Mouse (Mus musculus) testis, adult 2 months (tissue): Measurements from ENCODE around the gene Mllt3. TPM values are rescaled to one million over a fixed set of nuclear protein-coding genes. Genes with fewer than 3 reads are reported as not detected.

Experiments used
- H3K27ac ChIP-seq: fragments of 200-500 bp; 2 replicates; pipeline ENCODE4 v1.5.1; 2012; ENCODE audit warnings: low read depth, low read length; ENCODE audit not compliant: control insufficient read depth, insufficient read depth
- H3K27me3 ChIP-seq: fragments of 200-500 bp; 2 replicates; pipeline ENCODE4 v1.6.1; 2012; ENCODE audit warnings: mild to moderate bottlenecking, low read length, moderate library complexity; ENCODE audit not compliant: control insufficient read depth, insufficient read depth
- H3K36me3 ChIP-seq: fragments of 200-500 bp; 2 replicates; pipeline ENCODE4 v1.6.1; 2012; ENCODE audit warnings: mild to moderate bottlenecking, low read length; ENCODE audit not compliant: control insufficient read depth, insufficient read depth
- H3K4me1 ChIP-seq: fragments of 200-500 bp; 2 replicates; pipeline ENCODE4 v1.6.1; 2012; ENCODE audit warnings: low read length; ENCODE audit not compliant: control insufficient read depth, insufficient read depth
- H3K4me3 ChIP-seq: fragments of 200-500 bp; 2 replicates; pipeline ENCODE4 v1.5.1; 2012; ENCODE audit warnings: low read depth, mild to moderate bottlenecking, low read length, moderate library complexity, mixed read lengths; ENCODE audit not compliant: control insufficient read depth
- CTCF ChIP-seq: fragments of 200-500 bp; IDR thresholded peaks from 2 replicates; pipeline ENCODE4 v1.5.1; 2012; ENCODE audit warnings: low read depth, mild to moderate bottlenecking, inconsistent platforms, low read length, moderate library complexity; ENCODE audit not compliant: control insufficient read depth, insufficient read depth, insufficient replicate concordance
- POLR2A ChIP-seq: fragments of 200-500 bp; IDR thresholded peaks from 2 replicates; pipeline ENCODE4 v1.6.1; 2012; ENCODE audit warnings: low read depth, mild to moderate bottlenecking, inconsistent platforms, low read length, moderate library complexity; ENCODE audit not compliant: control insufficient read depth
- polyA plus RNA-seq: library from polyadenylated mRNA; depleted of rRNA; stranded (reverse); fragments of >200 nt; gene quantifications from 2 replicates; pipeline ENCODE4 v1.2.3, GENCODE M21; 2012

The Mllt3 gene
- polyA plus RNA-seq, 1 experiment = 8.4 TPM

DNA sequence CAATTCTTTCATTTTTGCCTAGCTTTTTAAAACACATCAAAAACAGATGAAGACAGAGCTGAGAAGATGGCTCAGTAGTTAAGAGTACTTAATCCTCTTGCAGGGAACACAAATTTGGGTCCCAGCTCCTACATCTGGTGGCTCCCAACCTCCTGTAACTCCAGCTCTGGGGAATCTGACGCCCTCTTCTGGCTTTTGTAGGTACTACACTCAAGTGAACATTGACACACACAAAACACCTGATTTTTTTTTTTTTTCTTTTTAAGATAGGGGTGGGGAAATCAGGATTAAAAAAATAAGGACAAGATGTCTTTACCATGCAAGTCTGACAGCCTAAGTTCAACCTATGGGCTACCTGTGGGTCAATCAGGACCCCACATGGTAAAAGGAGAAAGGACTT is 10.5 kb downstream of the Mllt3 start:
- Histone ChIP-seq H3K36me3 (no peaks in the 10 kb centered on the region), H3K4me1 (no peaks in the 10 kb centered on the region), H3K27me3 (no peaks in the 10 kb centered on the region), H3K27ac (no peak overlapping the region), H3K4me3 (no peak overlapping the region)
- TF ChIP-seq CTCF (peak; percentile 24; the same call in 1 of the 2 replicates), POLR2A (no peak)

DNA sequence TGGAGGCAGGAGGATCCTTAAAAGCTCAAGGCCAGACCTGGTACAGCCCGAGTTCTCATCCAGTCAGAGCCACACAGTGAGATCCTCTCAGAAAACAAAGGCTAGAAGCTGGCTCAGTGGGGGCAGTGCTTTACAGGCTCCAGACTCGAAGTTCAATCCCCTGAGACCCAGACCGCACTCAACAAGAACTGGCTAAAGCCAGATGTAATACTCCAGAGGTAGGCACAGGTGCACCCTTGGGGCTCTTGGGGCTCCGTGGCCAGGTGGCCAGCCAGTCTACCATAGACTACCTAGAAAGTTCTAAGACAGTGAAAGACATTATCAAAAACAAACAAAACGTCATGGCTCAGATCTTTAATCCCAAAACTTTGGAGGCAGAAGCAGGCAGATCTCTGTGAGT is 12.7 kb downstream of the Mllt3 start:
- Histone ChIP-seq H3K27me3 (no peaks in the 10 kb centered on the region), H3K4me3 (no peak overlapping the region), H3K27ac (no peak overlapping the region), H3K4me1 (no peaks in the 10 kb centered on the region), H3K36me3 (no peaks in the 10 kb centered on the region)
- TF ChIP-seq CTCF = no peak
- TF ChIP-seq POLR2A = no peak

DNA sequence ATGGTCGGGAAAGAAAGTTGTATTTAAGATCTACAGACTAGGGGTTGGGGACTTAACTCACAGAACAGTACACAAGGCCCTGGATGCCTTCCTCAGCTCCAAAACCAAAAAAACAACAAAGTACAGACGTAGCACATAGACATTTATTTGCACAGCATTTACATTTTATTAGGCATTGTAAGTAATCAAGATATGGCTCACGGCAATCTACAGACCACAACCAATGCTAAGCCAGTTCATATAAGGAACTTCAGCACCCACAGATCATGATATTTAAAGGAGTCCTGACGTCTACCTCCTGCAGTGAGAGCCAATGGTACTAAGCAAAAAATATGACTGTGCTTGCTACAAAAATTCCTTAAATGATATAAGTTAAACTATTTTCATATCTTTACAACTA is 13.5 kb downstream of the Mllt3 start:
- Histone ChIP-seq H3K4me1 (no peaks in the 10 kb centered on the region), H3K27ac (no peak overlapping the region), H3K27me3 (no peaks in the 10 kb centered on the region), H3K4me3 (no peak overlapping the region), H3K36me3 (no peaks in the 10 kb centered on the region)
- TF ChIP-seq POLR2A = no peak
- TF ChIP-seq CTCF = no peak

DNA sequence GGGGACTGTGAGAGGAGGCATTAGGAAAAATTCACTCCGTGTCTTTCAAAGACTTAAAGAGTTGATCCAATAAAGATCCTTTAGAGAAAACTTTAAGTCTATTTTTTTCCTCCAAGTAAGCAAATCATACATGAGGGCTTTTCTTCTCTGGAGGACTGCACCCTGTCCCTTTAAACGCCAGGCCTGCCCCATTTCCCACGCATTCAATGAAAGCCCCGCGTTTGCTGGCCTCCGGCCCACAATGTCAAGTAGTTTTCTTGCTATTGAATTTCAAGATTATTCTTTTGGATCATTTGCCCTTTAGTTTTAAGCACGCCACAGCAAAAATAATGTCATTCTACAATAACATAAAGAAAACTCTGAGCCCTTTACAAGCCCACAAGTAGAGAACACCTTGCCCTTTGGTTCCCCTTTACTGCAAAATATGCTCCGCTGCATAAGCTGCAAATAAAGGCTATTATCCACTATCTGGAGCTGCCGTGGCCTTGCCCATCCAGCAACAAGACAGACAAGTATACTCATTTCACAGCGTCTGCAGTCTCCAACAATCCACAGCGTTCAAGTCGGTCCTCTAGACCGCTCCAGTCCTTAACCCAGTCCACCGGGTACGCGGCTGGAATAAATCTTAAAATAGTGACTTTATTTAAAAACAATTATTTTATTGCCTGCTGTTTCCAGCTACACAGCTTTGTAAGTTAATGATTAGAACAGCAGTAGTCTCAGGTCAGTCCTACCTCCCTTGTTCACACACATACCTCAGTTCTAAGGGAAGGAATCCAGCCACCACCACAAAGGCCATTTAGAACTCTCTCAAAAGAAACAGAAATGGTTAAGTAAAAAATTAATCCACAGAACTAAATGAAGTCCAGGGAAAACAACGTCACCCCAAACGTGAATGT is 15.5 kb downstream of the Mllt3 start:
- Histone ChIP-seq H3K27ac (no peak overlapping the region), H3K36me3 (no peaks in the 10 kb centered on the region), H3K27me3 (no peaks in the 10 kb centered on the region), H3K4me1 (no peaks in the 10 kb centered on the region), H3K4me3 (no peak overlapping the region)
- no peak for TF ChIP-seq CTCF
- TF ChIP-seq POLR2A = no peak

DNA sequence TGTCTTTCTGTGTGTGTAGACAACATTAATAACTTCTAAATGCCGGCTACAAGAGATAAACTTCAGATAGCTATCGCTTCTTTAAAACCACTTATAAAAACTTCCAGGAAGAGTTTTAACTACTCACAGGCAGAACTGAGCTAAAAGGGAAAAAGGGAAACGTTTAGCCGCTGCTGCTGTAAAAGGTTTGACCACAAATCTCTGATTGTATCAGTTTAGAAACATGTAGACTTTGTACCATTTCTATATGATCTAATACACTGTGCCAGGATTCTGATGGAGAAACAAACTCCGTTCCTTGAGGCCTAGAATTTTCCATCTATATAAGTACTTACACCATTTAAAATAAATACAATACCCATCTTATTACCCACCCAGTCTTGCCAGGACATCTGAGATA is 17.4 kb downstream of the Mllt3 start:
- Histone ChIP-seq H3K4me1 (no peaks in the 10 kb centered on the region), H3K4me3 (no peak overlapping the region), H3K27me3 (no peaks in the 10 kb centered on the region), H3K36me3 (no peaks in the 10 kb centered on the region), H3K27ac (no peak overlapping the region)
- no peak for TF ChIP-seq CTCF
- no peak for TF ChIP-seq POLR2A

DNA sequence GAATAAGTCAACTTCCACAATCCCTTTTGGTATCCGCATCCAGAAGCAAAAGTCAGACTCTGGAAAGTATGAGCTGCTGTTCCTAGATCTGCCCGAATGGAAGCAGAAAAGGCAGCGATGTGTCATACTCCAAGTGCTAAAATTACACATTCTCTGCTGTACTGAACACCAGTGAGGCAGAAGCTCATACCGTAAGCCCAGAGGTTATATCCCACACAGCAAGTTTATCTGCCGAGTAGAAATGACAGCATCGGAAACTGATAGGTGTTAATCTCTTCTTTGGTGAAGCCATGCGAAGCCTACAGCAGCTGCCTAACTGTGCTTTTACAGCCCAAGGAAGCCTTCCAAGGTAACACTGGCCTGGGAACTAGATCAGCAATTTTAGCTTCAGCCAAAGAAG is 17.9 kb downstream of the Mllt3 start:
- Histone ChIP-seq H3K27ac (no peak overlapping the region), H3K4me1 (no peaks in the 10 kb centered on the region), H3K4me3 (no peak overlapping the region), H3K27me3 (no peaks in the 10 kb centered on the region), H3K36me3 (no peaks in the 10 kb centered on the region)
- TF ChIP-seq CTCF = no peak
- TF ChIP-seq POLR2A = no peak

DNA sequence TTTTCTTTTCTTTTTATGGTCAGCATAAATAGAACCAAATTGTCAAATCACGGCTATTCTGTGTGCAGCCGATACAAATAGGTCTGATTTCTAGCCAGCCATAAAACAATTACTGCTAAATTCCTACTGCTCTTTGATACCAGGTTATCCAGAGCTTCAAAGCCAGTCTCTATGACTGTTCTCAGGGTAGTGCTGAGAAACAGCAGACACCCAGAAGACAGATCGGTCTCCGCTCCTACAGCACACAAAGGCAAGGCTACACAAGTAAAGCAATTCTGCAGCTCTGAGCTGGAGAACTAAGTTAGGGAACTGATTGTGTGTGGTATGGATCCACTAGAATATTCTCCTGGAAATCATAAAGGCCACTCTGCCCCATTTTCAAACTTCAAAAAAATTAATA is 20.4 kb downstream of the Mllt3 start:
- TF ChIP-seq POLR2A (no peak), CTCF (no peak)
- Histone ChIP-seq H3K27me3 (no peaks in the 10 kb centered on the region), H3K36me3 (no peaks in the 10 kb centered on the region), H3K27ac (no peak overlapping the region), H3K4me1 (no peaks in the 10 kb centered on the region), H3K4me3 (no peak overlapping the region)
